Mouse (Mus musculus): Measurements from ENCODE around the gene Car7. TPM values are rescaled to one million over a fixed set of nuclear protein-coding genes. Genes with fewer than 3 reads are reported as not detected.
"Not testable (repeated sequence)": the region's sequence is repeated elsewhere in the genome, so short reads cannot be mapped to it uniquely, and the experiment has no call there.

Gene Car7
- polyA plus RNA-seq, 1 experiment from 2014 or later, result 4.6 TPM

GRCm38 (mm10) chr8:104557226-104557625 lies 22.7 kb downstream of the Car7 start:
- no peak overlapping the region for H3K9ac ChIP-seq (ENCODE audit: low read depth, low read length)
- no peak overlapping the region for H3K4me3 ChIP-seq (ENCODE audit: low read depth, low read length)
- no peaks in the 10 kb centered on the region for H3K36me3 ChIP-seq (ENCODE audit: control insufficient read depth, insufficient read depth, low read length)
- H3K4me2 ChIP-seq (ENCODE audit: low read length), result no peak overlapping the region
- no peaks in the 10 kb centered on the region for H3K27me3 ChIP-seq (ENCODE audit: control insufficient read depth, insufficient read depth, low read depth, low read length)
- ATAC-seq, result no peak
- 88% methylated on average over 7 of the region's 7 CpGs for WGBS
- no peak overlapping the region for H3K27ac ChIP-seq (ENCODE audit: low read length)
- no peaks in the 10 kb centered on the region for H3K9me3 ChIP-seq (replicated peaks; ENCODE audit: control insufficient read depth, low read length, poor library complexity, severe bottlenecking)
- H3K4me1 ChIP-seq (ENCODE audit: control insufficient read depth, insufficient read depth, low read length), result no peaks in the 10 kb centered on the region

DNA sequence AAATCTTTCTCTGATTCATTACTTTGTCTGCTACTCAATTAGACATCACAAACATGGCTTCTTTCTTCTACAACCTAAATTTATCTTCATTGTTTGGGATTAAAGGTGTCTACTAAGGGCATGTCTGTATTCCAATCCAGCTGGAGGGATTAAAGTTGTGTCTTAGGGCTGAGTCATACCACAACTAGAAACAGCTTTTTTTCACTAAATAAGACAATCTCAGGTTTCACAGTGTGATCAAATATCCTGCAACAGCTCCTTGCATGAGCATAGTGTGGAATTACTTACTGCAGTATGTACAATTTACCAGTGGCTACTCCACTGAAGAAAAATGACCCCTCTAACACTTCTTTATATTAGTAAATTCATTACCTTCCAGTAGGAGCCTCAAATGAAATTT lies 26.2 kb downstream of the Car7 start:
- Histone ChIP-seq H3K9me3 (replicated peaks; ENCODE audit: control insufficient read depth, low read length, poor library complexity, severe bottlenecking) (no peaks in the 10 kb centered on the region), H3K4me2 (ENCODE audit: low read length) (no peak overlapping the region), H3K9ac (ENCODE audit: low read depth, low read length) (no peak overlapping the region), H3K4me1 (ENCODE audit: control insufficient read depth, insufficient read depth, low read length) (no peaks in the 10 kb centered on the region), H3K36me3 (ENCODE audit: control insufficient read depth, insufficient read depth, low read length) (no peaks in the 10 kb centered on the region), H3K27me3 (ENCODE audit: control insufficient read depth, insufficient read depth, low read depth, low read length) (no peaks in the 10 kb centered on the region), H3K27ac (ENCODE audit: low read length) (no peak overlapping the region), H3K4me3 (ENCODE audit: low read depth, low read length) (no peak overlapping the region)
- no peak for ATAC-seq

DNA sequence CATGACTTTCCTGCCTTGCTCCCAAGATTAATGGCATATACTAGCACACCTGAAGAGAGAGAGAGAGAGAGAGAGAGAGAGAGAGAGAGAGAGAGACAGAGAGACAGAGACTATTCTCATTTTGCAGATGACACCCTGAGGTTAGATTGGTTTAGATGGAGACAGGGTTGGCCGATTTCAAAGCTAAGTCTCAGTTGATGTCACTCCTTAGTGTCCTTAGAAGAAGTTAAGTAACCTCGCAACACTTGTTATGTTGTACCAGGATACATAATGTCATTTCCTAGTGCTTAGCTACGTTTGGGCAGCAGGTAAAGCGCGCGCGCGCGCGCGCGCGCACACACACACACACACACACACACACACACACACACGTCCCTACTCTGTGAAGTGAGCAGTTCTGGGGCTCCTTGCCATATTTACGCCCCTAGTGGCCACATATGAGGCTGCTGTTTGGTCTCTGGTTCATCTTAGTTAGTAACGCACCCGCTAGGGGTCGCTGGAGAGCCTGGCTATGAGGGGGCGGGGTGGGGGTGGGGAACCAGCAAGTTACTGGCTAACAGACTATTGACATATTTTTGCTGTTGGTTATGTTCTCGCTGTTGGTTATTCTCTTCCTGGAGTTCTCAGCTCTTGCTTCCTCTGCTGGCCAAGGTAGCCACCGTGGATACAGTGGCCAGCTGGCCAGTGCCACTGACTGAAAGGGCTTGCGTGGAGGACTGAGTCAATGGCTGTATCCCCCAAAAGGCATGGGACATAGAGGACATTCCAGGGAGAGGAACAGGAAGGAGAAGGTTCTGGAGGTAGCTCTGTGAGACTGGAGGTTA lies 30.4 kb downstream of the Car7 start:
- Histone ChIP-seq H3K27ac (ENCODE audit: low read length) (no peak overlapping the region), H3K4me1 (ENCODE audit: control insufficient read depth, insufficient read depth, low read length) (no peaks in the 10 kb centered on the region), H3K9me3 (replicated peaks; ENCODE audit: control insufficient read depth, low read length, poor library complexity, severe bottlenecking) (no peaks in the 10 kb centered on the region), H3K4me2 (ENCODE audit: low read length) (no peak overlapping the region), H3K27me3 (ENCODE audit: control insufficient read depth, insufficient read depth, low read depth, low read length) (no peaks in the 10 kb centered on the region), H3K36me3 (ENCODE audit: control insufficient read depth, insufficient read depth, low read length) (no peaks in the 10 kb centered on the region), H3K4me3 (ENCODE audit: low read depth, low read length) (no peak overlapping the region), H3K9ac (ENCODE audit: low read depth, low read length) (no peak overlapping the region)
- 20% methylated on average over 22 of the region's 22 CpGs for WGBS
- ATAC-seq, result peak; percentile 62; the same call in 1 of the 2 replicates

DNA sequence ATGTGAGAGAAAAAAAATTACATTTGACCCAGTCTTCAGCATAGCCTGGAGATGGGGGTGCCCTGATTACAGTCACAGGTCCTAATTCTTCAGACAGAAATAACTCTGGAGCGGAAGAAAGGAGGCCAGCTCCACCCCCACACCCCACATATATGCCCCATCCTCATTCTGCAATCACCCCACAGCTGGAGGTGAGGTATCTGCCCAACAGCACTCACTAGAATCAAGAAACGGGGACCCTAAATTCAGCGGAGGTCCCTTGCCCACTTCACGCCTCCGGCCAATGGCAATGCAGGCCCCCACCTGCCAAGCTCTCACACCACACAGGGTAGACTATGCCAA lies 30.9 kb downstream of the Car7 start:
- 95% methylated on average over 5 of the region's 5 CpGs for WGBS
- Histone ChIP-seq H3K36me3 (ENCODE audit: control insufficient read depth, insufficient read depth, low read length) (no peaks in the 10 kb centered on the region), H3K27me3 (ENCODE audit: control insufficient read depth, insufficient read depth, low read depth, low read length) (no peaks in the 10 kb centered on the region), H3K27ac (ENCODE audit: low read length) (no peak overlapping the region), H3K4me2 (ENCODE audit: low read length) (no peak overlapping the region), H3K4me1 (ENCODE audit: control insufficient read depth, insufficient read depth, low read length) (no peaks in the 10 kb centered on the region), H3K4me3 (ENCODE audit: low read depth, low read length) (no peak overlapping the region), H3K9ac (ENCODE audit: low read depth, low read length) (no peak overlapping the region), H3K9me3 (replicated peaks; ENCODE audit: control insufficient read depth, low read length, poor library complexity, severe bottlenecking) (no peaks in the 10 kb centered on the region)
- ATAC-seq, result no peak

DNA sequence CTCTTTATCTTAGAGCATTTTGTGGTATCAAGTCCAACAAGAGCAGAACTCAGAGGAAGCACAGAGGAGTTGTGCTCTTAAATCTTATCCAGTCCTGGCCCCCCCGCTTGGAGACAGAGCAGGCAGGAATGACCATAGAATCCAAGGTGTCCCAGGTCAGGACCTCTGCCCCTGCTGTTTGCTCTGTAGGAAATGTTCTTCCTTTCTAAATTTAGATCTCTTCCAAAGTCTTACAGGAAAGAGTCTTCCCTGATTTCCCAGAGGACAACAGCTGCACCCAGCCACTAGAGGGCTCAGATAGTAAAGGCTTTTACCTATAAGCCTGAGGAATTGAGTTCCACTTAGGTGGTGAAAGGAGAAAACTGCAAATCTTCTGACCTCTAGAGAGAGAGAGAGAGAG lies 35.1 kb downstream of the Car7 start:
- H3K4me1 ChIP-seq (ENCODE audit: control insufficient read depth, insufficient read depth, low read length), result 0 out of 2 replicates have a peak, but pooled peaks cover 3% of the 10 kb centered on the region
- H3K27ac ChIP-seq (ENCODE audit: low read length), result no peak overlapping the region
- H3K9me3 ChIP-seq (replicated peaks; ENCODE audit: control insufficient read depth, low read length, poor library complexity, severe bottlenecking), result no peaks in the 10 kb centered on the region
- no peak overlapping the region for H3K9ac ChIP-seq (ENCODE audit: low read depth, low read length)
- no peaks in the 10 kb centered on the region for H3K27me3 ChIP-seq (ENCODE audit: control insufficient read depth, insufficient read depth, low read depth, low read length)
- WGBS, result 56% methylated on average over 1 of the region's 1 CpGs
- ATAC-seq, result no peak
- H3K4me3 ChIP-seq (ENCODE audit: low read depth, low read length), result no peak overlapping the region
- H3K4me2 ChIP-seq (ENCODE audit: low read length), result no peak overlapping the region
- no peaks in the 10 kb centered on the region for H3K36me3 ChIP-seq (ENCODE audit: control insufficient read depth, insufficient read depth, low read length)

GRCm38 (mm10) chr8:104570436-104571343 lies 36.2 kb downstream of the Car7 start:
- Histone ChIP-seq H3K4me2 (ENCODE audit: low read length) (peak overlapping the region; percentile 57), H3K36me3 (ENCODE audit: control insufficient read depth, insufficient read depth, low read length) (no peaks in the 10 kb centered on the region), H3K9me3 (replicated peaks; ENCODE audit: control insufficient read depth, low read length, poor library complexity, severe bottlenecking) (no peaks in the 10 kb centered on the region), H3K4me3 (ENCODE audit: low read depth, low read length) (peak overlapping the region; percentile 30), H3K27ac (ENCODE audit: low read length) (no peak overlapping the region), H3K9ac (ENCODE audit: low read depth, low read length) (peak overlapping the region; percentile 50), H3K4me1 (ENCODE audit: control insufficient read depth, insufficient read depth, low read length) (0 out of 2 replicates have a peak, but pooled peaks cover 3% of the 10 kb centered on the region), H3K27me3 (ENCODE audit: control insufficient read depth, insufficient read depth, low read depth, low read length) (no peaks in the 10 kb centered on the region)
- peak; percentile 80 for ATAC-seq
- WGBS, result 7% methylated on average over 26 of the region's 26 CpGs

GRCm38 (mm10) chr8:104576820-104577219 lies 42.3 kb downstream of the Car7 start:
- Histone ChIP-seq H3K4me3 (ENCODE audit: low read depth, low read length) (no peak overlapping the region), H3K9me3 (replicated peaks; ENCODE audit: control insufficient read depth, low read length, poor library complexity, severe bottlenecking) (no peaks in the 10 kb centered on the region), H3K4me2 (ENCODE audit: low read length) (no peak overlapping the region), H3K36me3 (ENCODE audit: control insufficient read depth, insufficient read depth, low read length) (no peaks in the 10 kb centered on the region), H3K4me1 (ENCODE audit: control insufficient read depth, insufficient read depth, low read length) (no peaks in the 10 kb centered on the region), H3K27me3 (ENCODE audit: control insufficient read depth, insufficient read depth, low read depth, low read length) (no peaks in the 10 kb centered on the region), H3K27ac (ENCODE audit: low read length) (no peak overlapping the region), H3K9ac (ENCODE audit: low read depth, low read length) (no peak overlapping the region)
- ATAC-seq, result no peak
- WGBS, result 89% methylated on average over 3 of the region's 3 CpGs

GRCm38 (mm10) chr8:104577606-104578005 lies 43.1 kb downstream of the Car7 start:
- H3K27me3 ChIP-seq (ENCODE audit: control insufficient read depth, insufficient read depth, low read depth, low read length); H3K4me1 ChIP-seq (ENCODE audit: control insufficient read depth, insufficient read depth, low read length); H3K9ac ChIP-seq (ENCODE audit: low read depth, low read length); H3K9me3 ChIP-seq (replicated peaks; ENCODE audit: control insufficient read depth, low read length, poor library complexity, severe bottlenecking); H3K27ac ChIP-seq (ENCODE audit: low read length); ATAC-seq; H3K4me3 ChIP-seq (ENCODE audit: low read depth, low read length); H3K36me3 ChIP-seq (ENCODE audit: control insufficient read depth, insufficient read depth, low read length); H3K4me2 ChIP-seq (ENCODE audit: low read length): not testable (repeated sequence)
- WGBS, result 80% methylated on average over 17 of the region's 17 CpGs

GRCm38 (mm10) chr8:104584522-104584921 lies 50.0 kb downstream of the Car7 start:
- Histone ChIP-seq H3K27me3 (ENCODE audit: control insufficient read depth, insufficient read depth, low read depth, low read length) (no peaks in the 10 kb centered on the region), H3K9ac (ENCODE audit: low read depth, low read length) (no peak overlapping the region), H3K4me1 (ENCODE audit: control insufficient read depth, insufficient read depth, low read length) (no peaks in the 10 kb centered on the region), H3K27ac (ENCODE audit: low read length) (no peak overlapping the region), H3K36me3 (ENCODE audit: control insufficient read depth, insufficient read depth, low read length) (no peaks in the 10 kb centered on the region), H3K4me3 (ENCODE audit: low read depth, low read length) (no peak overlapping the region), H3K9me3 (replicated peaks; ENCODE audit: control insufficient read depth, low read length, poor library complexity, severe bottlenecking) (peaks cover 8% of the 10 kb centered on the region; the same call in 1 of the 2 replicates), H3K4me2 (ENCODE audit: low read length) (no peak overlapping the region)
- no peak for ATAC-seq
- 65% methylated on average over 1 of the region's 1 CpGs for WGBS

Data from midbrain, embryonic 16.5 days (tissue).